Mouse (Mus musculus): ENCODE data around the gene Spink2.

DNA sequence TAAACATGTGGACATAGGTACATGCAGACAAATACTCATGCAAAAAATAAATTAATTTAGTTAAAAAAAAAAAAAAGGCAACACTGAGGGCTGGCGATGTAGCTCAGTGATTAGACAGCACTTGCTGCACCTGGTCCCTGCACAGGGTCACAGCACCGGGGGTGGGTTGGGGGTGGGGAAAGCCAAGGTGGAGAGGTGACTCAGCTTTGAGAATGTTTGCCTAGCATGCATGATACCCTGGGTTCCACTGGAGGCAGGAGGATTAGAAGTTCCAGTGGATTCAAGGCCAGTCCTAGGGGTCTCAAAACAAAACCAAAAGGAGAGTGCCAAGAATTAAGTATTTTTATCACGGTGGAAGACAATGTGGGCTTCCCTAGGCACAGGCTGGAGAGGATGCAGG lies 46.3 kb upstream of the Spink2 start:
- TF ChIP-seq POLR2A (IDR thresholded peaks at IDR 0.05; ENCODE audit: low read depth, low read length) = no peak
- TF ChIP-seq CTCF (IDR thresholded peaks at IDR 0.05; ENCODE audit: extremely low read depth, insufficient read length, insufficient replicate concordance, low read depth, low read length) = no peak
